ENCODE assay signal across 22 mouse cellular contexts in genomic region chr16:13036596-13036995, GRCm38 (mm10).
DNase-seq lines count a peak whose midpoint lies in the region; ATAC-seq and TF ChIP-seq lines count a peak whose summit lies in the region.
"Had no signal": no experiment of that assay in that cellular context is flagged by ENCODE, and none has a peak within 500 bp of the region (broad histone marks: within the 10 kb centered on the region; RNA-seq: fewer than 3 reads in every experiment).

No protein-coding gene starts in this region.

- DNase-seq in kidney, adult 2 months = peak; percentile 81
- DNase-seq in kidney, adult 9 months = peak; percentile 82
- DNase-seq in kidney, postnatal 10 days = no peak
- DNase-seq in kidney, postnatal 36 days = peak; percentile 39 to 64
- no peak for DNase-seq in kidney, postnatal 4 days
- DNase-seq: adrenal gland, adult 2 months; adrenal gland, postnatal 10 days; adrenal gland, postnatal 25 days; cerebellum, adult 11 months; cerebellum, adult 18-20 months; cerebellum, adult 8-10 months; cerebellum, adult 9-11 months; cerebellum, postnatal 14 days; cerebellum, postnatal 36 days; embryo, embryonic 11 days had no signal

- no peaks in the 10 kb centered on the region for H3K36me3 ChIP-seq in kidney, adult 2 months (ENCODE audit: control insufficient read depth, insufficient read depth, low read length)
- no peaks in the 10 kb centered on the region for H3K36me3 ChIP-seq in kidney, embryonic 16.5 days (ENCODE audit: insufficient read depth, low read length)
- H3K36me3 ChIP-seq: embryonic facial prominence, embryonic 13.5 days; embryonic facial prominence, embryonic 15.5 days; forebrain, embryonic 10.5 days; forebrain, embryonic 12.5 days had no signal

- H3K4me2 ChIP-seq in kidney, embryonic 16.5 days (replicated peaks; ENCODE audit: low read depth, low read length) = no peak overlapping the region
- H3K4me2 ChIP-seq: embryonic facial prominence, embryonic 13.5 days; embryonic facial prominence, embryonic 15.5 days; forebrain, embryonic 12.5 days had no signal

- H3K4me3 ChIP-seq in kidney, adult 2 months (ENCODE audit: insufficient read depth, low read depth, low read length) = no peak overlapping the region
- H3K4me3 ChIP-seq in kidney, embryonic 16.5 days (ENCODE audit: low read length) = no peak overlapping the region
- H3K4me3 ChIP-seq: embryonic facial prominence, embryonic 13.5 days; embryonic facial prominence, embryonic 15.5 days; erythroblast, embryonic 14.5 days; forebrain, embryonic 10.5 days; forebrain, embryonic 12.5 days had no signal

- peak overlapping the region; percentile 83; the same call in 1 of the 2 replicates for H3K27ac ChIP-seq in kidney, adult 2 months (ENCODE audit: insufficient read depth, low read depth, low read length)
- H3K27ac ChIP-seq in kidney, embryonic 16.5 days (ENCODE audit: low read length) = no peak overlapping the region
- H3K27ac ChIP-seq: embryonic facial prominence, embryonic 13.5 days; embryonic facial prominence, embryonic 15.5 days; forebrain, embryonic 10.5 days; forebrain, embryonic 12.5 days had no signal

- no peaks in the 10 kb centered on the region for H3K27me3 ChIP-seq in kidney, adult 2 months (replicated peaks; ENCODE audit: control insufficient read depth, insufficient read depth, low read length)
- no peaks in the 10 kb centered on the region for H3K27me3 ChIP-seq in kidney, embryonic 16.5 days (ENCODE audit: insufficient read depth, low read length)
- H3K27me3 ChIP-seq: embryonic facial prominence, embryonic 13.5 days; embryonic facial prominence, embryonic 15.5 days; forebrain, embryonic 12.5 days had no signal

- no peaks in the 10 kb centered on the region for H3K9me3 ChIP-seq in kidney, embryonic 16.5 days (ENCODE audit: low read length)
- H3K9me3 ChIP-seq: embryonic facial prominence, embryonic 13.5 days; embryonic facial prominence, embryonic 15.5 days; forebrain, embryonic 10.5 days; forebrain, embryonic 12.5 days had no signal

- WGBS in kidney, adult 2 months = 57% methylated on average over 4 of the region's 4 CpGs
- 76% methylated on average over 4 of the region's 4 CpGs for WGBS in kidney, embryonic 16.5 days

- no peak for TF ChIP-seq POLR2A in kidney, adult 2 months (IDR thresholded peaks at IDR 0.05; ENCODE audit: low read depth, low read length)

- no peak for TF ChIP-seq CTCF in kidney, adult 2 months (conservative IDR thresholded peaks at IDR 0.05; ENCODE audit: insufficient read depth, insufficient read length, low read depth, low read length)

- H3K4me1 ChIP-seq in kidney, adult 2 months (ENCODE audit: control insufficient read depth, insufficient read depth, low read length) = peaks cover 26% of the 10 kb centered on the region
- peaks cover 9% of the 10 kb centered on the region for H3K4me1 ChIP-seq in kidney, embryonic 16.5 days (ENCODE audit: insufficient read depth, low read length)
- H3K4me1 ChIP-seq: embryonic facial prominence, embryonic 13.5 days; embryonic facial prominence, embryonic 15.5 days had no signal

- ATAC-seq in kidney, embryonic 16.5 days (ENCODE audit: low FRiP score, low TSS enrichment) = no peak
- ATAC-seq: forebrain, embryonic 14.5 days had no signal

- H3K9ac ChIP-seq in kidney, embryonic 16.5 days (replicated peaks; ENCODE audit: low read length) = no peak overlapping the region
- H3K9ac ChIP-seq: embryonic facial prominence, embryonic 13.5 days; embryonic facial prominence, embryonic 15.5 days; forebrain, embryonic 12.5 days had no signal

Comparison
In these comparisons a context has a peak if more than half of its experiments do, and no peak if none do; other contexts are left out.
1. DNase-seq: peak in kidney, adult 2 months (single experiment), kidney, adult 9 months (single experiment) and kidney, postnatal 36 days (2 of 2); none in kidney, postnatal 10 days (single experiment) and kidney, postnatal 4 days (0 of 2).